Comparison of ENCODE assay signal across 25 mouse cellular contexts in genomic region chr10:117698313-117699138, GRCm38 (mm10). TPM values are rescaled to one million over a fixed set of nuclear protein-coding genes. Genes with fewer than 3 reads are reported as not detected.
"Had no signal": no experiment of that assay in that cellular context is flagged by ENCODE, and none has a peak within 500 bp of the region (broad histone marks: within the 10 kb centered on the region; RNA-seq: fewer than 3 reads in every experiment).

No protein-coding gene starts in this region.

- H3K9me3 ChIP-seq: embryonic facial prominence, embryonic 10.5 days; embryonic facial prominence, embryonic 12.5 days; embryonic facial prominence, embryonic 13.5 days; embryonic facial prominence, embryonic 15.5 days; forebrain, embryonic 10.5 days; forebrain, embryonic 12.5 days; forebrain, embryonic 13.5 days; forebrain, embryonic 15.5 days had no signal

- H3K27ac ChIP-seq: embryonic facial prominence, embryonic 10.5 days; embryonic facial prominence, embryonic 12.5 days; embryonic facial prominence, embryonic 13.5 days; embryonic facial prominence, embryonic 15.5 days; forebrain, embryonic 10.5 days; forebrain, embryonic 12.5 days; forebrain, embryonic 13.5 days; forebrain, embryonic 15.5 days; gastrocnemius, adult 2 months; heart, adult 2 months had no signal

- H3K4me3 ChIP-seq: embryonic facial prominence, embryonic 10.5 days; embryonic facial prominence, embryonic 12.5 days; embryonic facial prominence, embryonic 13.5 days; embryonic facial prominence, embryonic 15.5 days; erythroblast, embryonic 14.5 days; forebrain, embryonic 10.5 days; forebrain, embryonic 12.5 days; forebrain, embryonic 13.5 days; forebrain, embryonic 15.5 days; gastrocnemius, adult 2 months; heart, adult 2 months had no signal

- DNase-seq: cerebellum, adult 9-10 months; cerebellum, adult 9-11 months; cerebellum, postnatal 10 days; cerebellum, postnatal 14 days; cerebellum, postnatal 25 days; cerebellum, postnatal 36 days; embryo, embryonic 11 days; forebrain, postnatal 0 days; gastrocnemius, adult 2 months; gastrocnemius, postnatal 10 days; gastrocnemius, postnatal 14 days; gastrocnemius, postnatal 25 days; gastrocnemius, postnatal 36 days; heart, adult 11 months; heart, adult 18-20 months; heart, adult 2 months had no signal

- H3K27me3 ChIP-seq: embryonic facial prominence, embryonic 12.5 days; embryonic facial prominence, embryonic 13.5 days; embryonic facial prominence, embryonic 15.5 days; forebrain, embryonic 12.5 days; forebrain, embryonic 13.5 days; forebrain, embryonic 15.5 days had no signal

- H3K4me1 ChIP-seq: embryonic facial prominence, embryonic 10.5 days; embryonic facial prominence, embryonic 12.5 days; embryonic facial prominence, embryonic 13.5 days; embryonic facial prominence, embryonic 15.5 days; forebrain, embryonic 10.5 days; forebrain, embryonic 12.5 days; forebrain, embryonic 13.5 days; forebrain, embryonic 15.5 days had no signal

- H3K9ac ChIP-seq: embryonic facial prominence, embryonic 12.5 days; embryonic facial prominence, embryonic 13.5 days; embryonic facial prominence, embryonic 15.5 days; forebrain, embryonic 12.5 days; forebrain, embryonic 13.5 days; forebrain, embryonic 15.5 days; forebrain, postnatal 0 days had no signal

RNA-seq across cellular contexts. Expression of gene Slc35e3, which starts 47.6 kb away (rescaled TPM):
- polyA plus RNA-seq: erythroblast, embryonic 14.5 days had no signal
